Mouse (Mus musculus) myocyte (in vitro differentiated cells): ENCODE results near the gene Idh3b. TPM values are rescaled to one million over a fixed set of nuclear protein-coding genes. Genes with fewer than 3 reads are reported as not detected.

Experiments used
- H3K27me3 ChIP-seq: one replicate; pipeline ENCODE4 v1.6.1; 2011; ENCODE audit not compliant: control insufficient read depth, insufficient read depth, insufficient read length
- H3K36me3 ChIP-seq: one replicate; pipeline ENCODE4 v1.6.1; 2011; ENCODE audit not compliant: control insufficient read depth, insufficient read depth
- H3K4me2 ChIP-seq: one replicate; pipeline ENCODE4 v1.6.1; 2011; ENCODE audit warnings: low read depth, control low read depth
- H3K4me3 ChIP-seq: one replicate; pipeline ENCODE4 v1.5.1; 2011; ENCODE audit warnings: mild to moderate bottlenecking, control low read depth, moderate library complexity
- H3K79me2 ChIP-seq: one replicate; pipeline ENCODE4 v1.6.1; 2011; ENCODE audit not compliant: control insufficient read depth, insufficient read depth
- H3ac ChIP-seq: one replicate; pipeline ENCODE4 v1.6.1; 2011; ENCODE audit not compliant: control insufficient read depth, insufficient read length
- CEBPB ChIP-seq: IDR thresholded peaks from 2 replicates; pipeline ENCODE4 v1.6.1; 2011; ENCODE audit warnings: mild to moderate bottlenecking, moderate library complexity; ENCODE audit not compliant: poor library complexity, insufficient read depth, severe bottlenecking
- E2F4 ChIP-seq: IDR thresholded peaks from one replicate; pipeline ENCODE4 v1.6.1; 2011; ENCODE audit warnings: mild to moderate bottlenecking, control low read depth, moderate library complexity; ENCODE audit not compliant: insufficient read depth
- MAX ChIP-seq: IDR thresholded peaks from one replicate; pipeline ENCODE4 v1.6.1; 2011; ENCODE audit warnings: low read depth, mild to moderate bottlenecking, control low read depth
- MYOD1 ChIP-seq, 3 experiments: IDR thresholded peaks; one replicate each; pipeline ENCODE4 v1.6.1; 2011; ENCODE audit warnings: control low read depth in 2 of 3, low read depth in 2 of 3, mild to moderate bottlenecking in 2 of 3, moderate library complexity in 1 of 3; ENCODE audit not compliant: insufficient read length in 2 of 3, control insufficient read depth in 1 of 3
- MYOG ChIP-seq, 3 experiments: IDR thresholded peaks; one replicate each; pipeline ENCODE4 v1.6.1; 2011; ENCODE audit warnings: control low read depth in 2 of 3, low read depth in 2 of 3, mild to moderate bottlenecking in 2 of 3; ENCODE audit not compliant: insufficient read length in 2 of 3, control insufficient read depth in 1 of 3, insufficient read depth in 1 of 3
- POLR2A ChIP-seq: IDR thresholded peaks from one replicate; pipeline ENCODE4 v1.6.1; 2011; ENCODE audit warnings: low read depth, mild to moderate bottlenecking, control low read depth, moderate library complexity; ENCODE audit not compliant: insufficient read length
- POLR2AphosphoS2 ChIP-seq: IDR thresholded peaks from one replicate; pipeline ENCODE4 v1.6.1; 2011; ENCODE audit warnings: low read depth, control low read depth; ENCODE audit not compliant: insufficient read length
- REST ChIP-seq: IDR thresholded peaks from one replicate; pipeline ENCODE4 v1.6.1; 2011; ENCODE audit warnings: mild to moderate bottlenecking, control low read depth, moderate library complexity; ENCODE audit not compliant: insufficient read depth, insufficient read length
- SRF ChIP-seq: IDR thresholded peaks from one replicate; pipeline ENCODE4 v1.6.1; 2011; ENCODE audit warnings: low read depth; ENCODE audit not compliant: control insufficient read depth, insufficient read length
- TCF12 ChIP-seq: IDR thresholded peaks from one replicate; pipeline ENCODE4 v1.6.1; 2011; ENCODE audit warnings: mild to moderate bottlenecking, control low read depth; ENCODE audit not compliant: poor library complexity, insufficient read depth, severe bottlenecking
- TCF3 ChIP-seq: IDR thresholded peaks from one replicate; pipeline ENCODE4 v1.6.1; 2011; ENCODE audit warnings: low read depth, control low read depth; ENCODE audit not compliant: insufficient read length
- USF1 ChIP-seq: IDR thresholded peaks from one replicate; pipeline ENCODE4 v1.6.1; 2011; ENCODE audit warnings: low read depth, mild to moderate bottlenecking, control low read depth, moderate library complexity
- polyA plus RNA-seq: library from polyadenylated mRNA; unstranded; fragments of >200 nt; fragmentation: generic; extraction: Trizol; gene quantifications from one replicate; pipeline ENCODE4 v1.2.1, GENCODE M21; 2012; ENCODE audit warnings: missing spikeins

Gene Idh3b
- polyA plus RNA-seq, 1 experiment = 137 TPM

- no peaks in the 10 kb centered on the region for H3K36me3 ChIP-seq
- H3K4me3 ChIP-seq = no peak overlapping the region
- no peak overlapping the region for H3K4me2 ChIP-seq
- TF ChIP-seq MYOG (IDR thresholded peaks at IDR 0.05; ENCODE audit: control insufficient read depth in 1 of 3, insufficient read depth in 1 of 3, insufficient read length in 2 of 3, low read depth in 2 of 3) (no peak), SRF (no peak), POLR2AphosphoS2 (no peak), USF1 (no peak), MAX (no peak), TCF3 (no peak), CEBPB (no peak), E2F4 (no peak), TCF12 (no peak), MYOD1 (IDR thresholded peaks at IDR 0.05; ENCODE audit: control insufficient read depth in 1 of 3, insufficient read length in 2 of 3, low read depth in 2 of 3) (no peak), POLR2A (no peak), REST (no peak)
- no peak overlapping the region for H3ac ChIP-seq
- no peaks in the 10 kb centered on the region for H3K79me2 ChIP-seq
- H3K27me3 ChIP-seq = peaks cover 25% of the 10 kb centered on the region
Measured at GRCm38 (mm10) chr2:130297580-130297979, 13.2 kb upstream of the Idh3b start.

- Histone ChIP-seq H3ac (no peak overlapping the region), H3K4me2 (peak overlapping the region; percentile 18), H3K4me3 (no peak overlapping the region), H3K27me3 (peaks cover 25% of the 10 kb centered on the region), H3K79me2 (no peaks in the 10 kb centered on the region), H3K36me3 (no peaks in the 10 kb centered on the region)
- TF ChIP-seq CEBPB = no peak
- no peak for TF ChIP-seq TCF12
- TF ChIP-seq USF1 = no peak
- no peak for TF ChIP-seq SRF
- no peak for TF ChIP-seq POLR2AphosphoS2
- TF ChIP-seq REST = no peak
- TF ChIP-seq POLR2A = no peak
- TF ChIP-seq MYOG (IDR thresholded peaks at IDR 0.05; ENCODE audit: control insufficient read depth in 1 of 3, insufficient read depth in 1 of 3, insufficient read length in 2 of 3, low read depth in 2 of 3) = no peak
- TF ChIP-seq MAX = no peak
- no peak for TF ChIP-seq MYOD1 (IDR thresholded peaks at IDR 0.05; ENCODE audit: control insufficient read depth in 1 of 3, insufficient read length in 2 of 3, low read depth in 2 of 3)
- TF ChIP-seq TCF3 = no peak
- no peak for TF ChIP-seq E2F4
Measured at GRCm38 (mm10) chr2:130296134-130296745, 11.9 kb upstream of the Idh3b start.

GRCm38 (mm10) chr2:130295331-130296133 lies 11.2 kb upstream of the Idh3b start:
- Histone ChIP-seq H3K4me2 (peak overlapping the region; percentile 38), H3K27me3 (peaks cover 25% of the 10 kb centered on the region), H3K4me3 (no peak overlapping the region), H3K36me3 (no peaks in the 10 kb centered on the region), H3ac (no peak overlapping the region), H3K79me2 (no peaks in the 10 kb centered on the region)
- TF ChIP-seq POLR2AphosphoS2 (no peak), E2F4 (no peak), REST (no peak), SRF (no peak), TCF12 (no peak)

- H3K27me3 ChIP-seq = peaks cover 25% of the 10 kb centered on the region
- H3K36me3 ChIP-seq = no peaks in the 10 kb centered on the region
- TF ChIP-seq USF1 (no peak), MAX (no peak), CEBPB (no peak), TCF3 (no peak), E2F4 (no peak), POLR2AphosphoS2 (no peak), REST (no peak), POLR2A (no peak)
- no peak within 1 kb of the TSS for H3K4me3 ChIP-seq
- peak within 1 kb of the TSS; percentile 38 for H3K4me2 ChIP-seq
- H3K79me2 ChIP-seq = no peaks in the 10 kb centered on the region
- H3ac ChIP-seq = no peak within 1 kb of the TSS
Measured at GRCm38 (mm10) chr2:130294936-130295277, 10.6 kb upstream of the Idh3b start, which contains the start of gene Ebf4. Gene Ebf4 (plus strand): TSS chr2:130295169.

- H3K36me3 ChIP-seq = no peaks in the 10 kb centered on the region
- H3K79me2 ChIP-seq = no peaks in the 10 kb centered on the region
- no peak overlapping the region for H3ac ChIP-seq
- H3K4me2 ChIP-seq = no peak overlapping the region
- H3K27me3 ChIP-seq = peaks cover 25% of the 10 kb centered on the region
- TF ChIP-seq TCF3 = no peak
- TF ChIP-seq CEBPB = no peak
- TF ChIP-seq TCF12 = no peak
- TF ChIP-seq REST = no peak
- no peak for TF ChIP-seq MYOD1 (IDR thresholded peaks at IDR 0.05; ENCODE audit: control insufficient read depth in 1 of 3, insufficient read length in 2 of 3, low read depth in 2 of 3)
- TF ChIP-seq POLR2A = no peak
- TF ChIP-seq E2F4 = no peak
- no peak for TF ChIP-seq MAX
- no peak for TF ChIP-seq USF1
- TF ChIP-seq POLR2AphosphoS2 = no peak
- no peak for TF ChIP-seq SRF
- no peak for TF ChIP-seq MYOG (IDR thresholded peaks at IDR 0.05; ENCODE audit: control insufficient read depth in 1 of 3, insufficient read depth in 1 of 3, insufficient read length in 2 of 3, low read depth in 2 of 3)
- H3K4me3 ChIP-seq = no peak overlapping the region
Measured at GRCm38 (mm10) chr2:130294218-130294935, 10.0 kb upstream of the Idh3b start.
